Mouse (Mus musculus) olfactory bulb, adult 2 months (tissue): ENCODE measurements around the gene Hspa12a.

Experiments
- CTCF ChIP-seq: fragments of 200-500 bp; IDR thresholded peaks from 2 replicates; pipeline ENCODE4 v1.5.1; 2012; ENCODE audit warnings: low read depth, mild to moderate bottlenecking, low read length, moderate library complexity; ENCODE audit not compliant: insufficient read depth
- POLR2A ChIP-seq: fragments of 200-500 bp; IDR thresholded peaks from 2 replicates; pipeline ENCODE4 v1.6.1; 2012; ENCODE audit warnings: mild to moderate bottlenecking, low read depth, low read length, moderate library complexity; ENCODE audit not compliant: insufficient read depth

DNA sequence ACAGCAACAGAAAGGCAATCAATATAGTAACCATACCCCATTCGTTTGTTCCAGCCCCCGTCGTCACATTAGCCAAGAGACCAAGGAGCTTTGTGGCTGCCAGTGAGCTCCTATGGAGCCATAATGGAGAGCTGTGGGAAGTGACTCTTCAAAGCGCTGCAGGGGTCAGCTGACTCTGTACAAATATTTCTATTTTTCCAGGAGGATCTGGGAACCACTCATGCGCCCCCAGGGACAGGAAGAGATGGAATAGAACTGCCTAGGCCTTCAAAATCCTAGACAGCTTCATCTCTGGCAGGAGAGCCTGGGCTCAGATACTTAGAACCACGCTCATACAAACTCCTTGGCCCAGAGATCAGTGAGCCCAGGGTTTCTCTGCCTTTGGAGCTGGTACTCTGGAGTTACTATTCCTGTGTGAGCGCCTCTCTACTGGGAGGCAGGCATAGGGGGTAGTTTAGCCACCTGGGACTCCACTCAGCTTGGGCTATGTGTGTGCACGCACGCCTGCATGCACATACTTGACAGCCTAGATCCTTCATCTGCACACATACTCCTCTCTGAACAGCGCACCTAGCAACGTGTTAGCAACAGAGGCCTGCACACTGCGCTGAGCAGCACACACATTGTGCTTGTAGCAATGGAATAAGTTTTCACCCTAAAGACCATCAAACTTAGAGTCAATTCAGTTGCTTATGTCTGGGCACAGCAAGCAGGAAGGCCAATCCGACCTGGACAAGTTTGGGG lies 128.1 kb downstream of the Hspa12a start:
- TF ChIP-seq CTCF (no peak), POLR2A (no peak)
